14 mouse cellular contexts compared by ENCODE assay signal in genomic region chr16:27453823-27454222, GRCm38 (mm10).
DNase-seq lines count a peak whose midpoint lies in the region; ATAC-seq and TF ChIP-seq lines count a peak whose summit lies in the region.
"Had no signal": no experiment of that assay in that cellular context is flagged by ENCODE, and none has a peak within 500 bp of the region (broad histone marks: within the 10 kb centered on the region; RNA-seq: fewer than 3 reads in every experiment).

No protein-coding gene starts in this region.

- H3K27ac ChIP-seq in forebrain, embryonic 12.5 days: no peak overlapping the region
- H3K27ac ChIP-seq in forebrain, embryonic 10.5 days: no peak overlapping the region
- no peak overlapping the region for H3K27ac ChIP-seq in CH12.LX (ENCODE audit: insufficient read depth, low read depth)
- H3K27ac ChIP-seq in forebrain, embryonic 15.5 days (replicated peaks): no peak overlapping the region
- no peak overlapping the region for H3K27ac ChIP-seq in forebrain, postnatal 0 days (ENCODE audit: low read depth, low read length)
- H3K27ac ChIP-seq: embryonic facial prominence, embryonic 13.5 days; embryonic facial prominence, embryonic 15.5 days had no signal

- 58% methylated on average over 2 of the region's 2 CpGs for WGBS in forebrain, embryonic 12.5 days
- WGBS in forebrain, embryonic 10.5 days: 86% methylated on average over 2 of the region's 2 CpGs
- 52% methylated on average over 2 of the region's 2 CpGs for WGBS in forebrain, embryonic 15.5 days
- 43% methylated on average over 2 of the region's 2 CpGs for WGBS in forebrain, postnatal 0 days

- TF ChIP-seq RAD21 in CH12.LX (IDR thresholded peaks at IDR 0.05; ENCODE audit: low read depth, low read length): no peak

- TF ChIP-seq CTCF in CH12.LX (conservative IDR thresholded peaks at IDR 0.05 in 1 of 2, IDR thresholded peaks at IDR 0.05 in 1 of 2; ENCODE audit: low read depth in 2 of 2, low read length in 2 of 2): no peak
- TF ChIP-seq CTCF in forebrain, postnatal 0 days (IDR thresholded peaks at IDR 0.05; ENCODE audit: low read depth): no peak

- no peak overlapping the region for H3K4me3 ChIP-seq in forebrain, embryonic 12.5 days (replicated peaks)
- H3K4me3 ChIP-seq in forebrain, embryonic 10.5 days: no peak overlapping the region
- H3K4me3 ChIP-seq in CH12.LX (replicated peaks in 1 of 3; ENCODE audit: low read depth in 2 of 3, low read length in 2 of 3, poor library complexity in 1 of 3): no peak overlapping the region
- no peak overlapping the region for H3K4me3 ChIP-seq in forebrain, embryonic 15.5 days
- H3K4me3 ChIP-seq in forebrain, postnatal 0 days (ENCODE audit: low read depth, low read length): no peak overlapping the region
- H3K4me3 ChIP-seq: embryonic facial prominence, embryonic 13.5 days; embryonic facial prominence, embryonic 15.5 days; erythroblast, embryonic 14.5 days had no signal

- H3K4me2 ChIP-seq in forebrain, embryonic 12.5 days: no peak overlapping the region
- H3K4me2 ChIP-seq in CH12.LX (ENCODE audit: insufficient read depth, low read depth, poor library complexity, severe bottlenecking): no peak overlapping the region
- no peak overlapping the region for H3K4me2 ChIP-seq in forebrain, embryonic 15.5 days (replicated peaks)
- no peak overlapping the region for H3K4me2 ChIP-seq in forebrain, postnatal 0 days (ENCODE audit: low read depth)
- H3K4me2 ChIP-seq: embryonic facial prominence, embryonic 13.5 days; embryonic facial prominence, embryonic 15.5 days had no signal

- peaks cover 5% of the 10 kb centered on the region for H3K36me3 ChIP-seq in forebrain, embryonic 12.5 days (replicated peaks)
- peaks cover 23% of the 10 kb centered on the region for H3K36me3 ChIP-seq in forebrain, embryonic 10.5 days (replicated peaks)
- H3K36me3 ChIP-seq in CH12.LX (replicated peaks in 1 of 2; ENCODE audit: control insufficient read depth in 1 of 2, insufficient read depth in 1 of 2, low read length in 1 of 2): peaks cover 18 to 37% of the 10 kb centered on the region in 2 experiments
- H3K36me3 ChIP-seq in forebrain, embryonic 15.5 days: peaks cover 5% of the 10 kb centered on the region; the same call in 1 of the 2 replicates
- H3K36me3 ChIP-seq in forebrain, postnatal 0 days (ENCODE audit: insufficient read depth): peaks cover 5% of the 10 kb centered on the region; the same call in 1 of the 2 replicates
- H3K36me3 ChIP-seq: embryonic facial prominence, embryonic 15.5 days had no signal

- intact Hi-C loops in heart, postnatal 14 days (cut with DNase I): loop anchor here (10.0 kb wide), 1 partner anchor 469 kb away; no protein-coding TSS in a partner anchor

- H3K4me1 ChIP-seq in forebrain, embryonic 12.5 days: no peaks in the 10 kb centered on the region
- no peaks in the 10 kb centered on the region for H3K4me1 ChIP-seq in forebrain, embryonic 10.5 days
- no peaks in the 10 kb centered on the region for H3K4me1 ChIP-seq in CH12.LX (ENCODE audit: control insufficient read depth in 1 of 2, insufficient read depth in 2 of 2)
- peaks cover 5% of the 10 kb centered on the region; the same call in 1 of the 2 replicates for H3K4me1 ChIP-seq in forebrain, embryonic 15.5 days
- H3K4me1 ChIP-seq in forebrain, postnatal 0 days (ENCODE audit: insufficient read depth): no peaks in the 10 kb centered on the region
- H3K4me1 ChIP-seq: embryonic facial prominence, embryonic 13.5 days; embryonic facial prominence, embryonic 15.5 days had no signal

- TF ChIP-seq EP300 in CH12.LX (IDR thresholded peaks at IDR 0.05; ENCODE audit: low read length): no peak

- no peak overlapping the region for H3K9ac ChIP-seq in forebrain, embryonic 12.5 days
- no peak overlapping the region for H3K9ac ChIP-seq in CH12.LX (ENCODE audit: insufficient read depth, low read depth)
- no peak overlapping the region for H3K9ac ChIP-seq in forebrain, embryonic 15.5 days (replicated peaks)
- H3K9ac ChIP-seq in forebrain, postnatal 0 days: no peak overlapping the region
- H3K9ac ChIP-seq: embryonic facial prominence, embryonic 13.5 days; embryonic facial prominence, embryonic 15.5 days had no signal

- H3K79me2 ChIP-seq in CH12.LX (replicated peaks; ENCODE audit: control insufficient read depth, extremely low read depth, insufficient read depth, poor library complexity, severe bottlenecking): no peaks in the 10 kb centered on the region

- dilution Hi-C loops in CH12.LX (cut with MboI; ENCODE audit: extremely low pct_ligation_motif_present, extremely low pct_unique_long_range_greater_than_20kb, low sequenced_read_pairs): no loop called here

- peak; percentile 22; the same call in 1 of the 2 replicates for ATAC-seq in forebrain, embryonic 12.5 days (ENCODE audit: low FRiP score)
- peak; percentile 29 for ATAC-seq in forebrain, embryonic 15.5 days (replicated peaks)
- peak; percentile 47 for ATAC-seq in forebrain, postnatal 0 days
- ATAC-seq: CD4-positive, CD25-positive, alpha-beta regulatory T cell, adult 4 months had no signal

- no peak for DNase-seq in forebrain, embryonic 10.5 days (ENCODE audit: extremely low spot score, low spot score)
- no peak for DNase-seq in CH12.LX (ENCODE audit: extremely low read depth)
- no peak for DNase-seq in forebrain, postnatal 0 days
- no peak for DNase-seq in heart, postnatal 14 days
- no peak for DNase-seq in left cerebral cortex, adult 18-20 months (ENCODE audit: low spot score in 2 of 2)
- DNase-seq: B cell, adult 2 months; cerebellum, adult 8-10 months; embryo, embryonic 11 days had no signal

- H3K27me3 ChIP-seq in forebrain, embryonic 12.5 days: no peaks in the 10 kb centered on the region
- no peaks in the 10 kb centered on the region for H3K27me3 ChIP-seq in forebrain, embryonic 10.5 days (ENCODE audit: poor library complexity, severe bottlenecking)
- no peaks in the 10 kb centered on the region for H3K27me3 ChIP-seq in CH12.LX (replicated peaks)
- no peaks in the 10 kb centered on the region for H3K27me3 ChIP-seq in forebrain, embryonic 15.5 days
- no peaks in the 10 kb centered on the region for H3K27me3 ChIP-seq in forebrain, postnatal 0 days (ENCODE audit: insufficient read depth, low read length)
- H3K27me3 ChIP-seq: embryonic facial prominence, embryonic 13.5 days; embryonic facial prominence, embryonic 15.5 days had no signal

- in situ Hi-C loops in CH12.LX (cut with MboI; ENCODE audit: low pct_ligation_motif_present, low pct_unique_long_range_greater_than_20kb, low sequenced_read_pairs): loop anchor here (25.0 kb wide), 3 partner anchors 467 to 1033 kb away; partner anchors contain the start of gene Gmnc

- TF ChIP-seq POLR2A in CH12.LX (IDR thresholded peaks at IDR 0.05; ENCODE audit: low read depth, low read length): no peak

- no peaks in the 10 kb centered on the region for H3K9me3 ChIP-seq in forebrain, embryonic 12.5 days
- H3K9me3 ChIP-seq in forebrain, embryonic 10.5 days: no peaks in the 10 kb centered on the region
- H3K9me3 ChIP-seq in CH12.LX (replicated peaks; ENCODE audit: low read length): no peaks in the 10 kb centered on the region
- H3K9me3 ChIP-seq in forebrain, embryonic 15.5 days: no peaks in the 10 kb centered on the region
- H3K9me3 ChIP-seq in forebrain, postnatal 0 days (ENCODE audit: low read length): no peaks in the 10 kb centered on the region
- H3K9me3 ChIP-seq: embryonic facial prominence, embryonic 13.5 days; embryonic facial prominence, embryonic 15.5 days had no signal

TF ChIP-seq in CH12.LX, 34 proteins besides CTCF, POLR2A, EP300 and RAD21:
- TF ChIP-seq POLR2AphosphoS2 (IDR thresholded peaks at IDR 0.05; ENCODE audit: low read depth, low read length) (peak; percentile 84; the same call in 1 of the 2 replicates), PAX5 (IDR thresholded peaks at IDR 0.05; ENCODE audit: low read length) (no peak)
